Comparison of ENCODE assay signal across 29 mouse cellular contexts in the genomic region with DNA sequence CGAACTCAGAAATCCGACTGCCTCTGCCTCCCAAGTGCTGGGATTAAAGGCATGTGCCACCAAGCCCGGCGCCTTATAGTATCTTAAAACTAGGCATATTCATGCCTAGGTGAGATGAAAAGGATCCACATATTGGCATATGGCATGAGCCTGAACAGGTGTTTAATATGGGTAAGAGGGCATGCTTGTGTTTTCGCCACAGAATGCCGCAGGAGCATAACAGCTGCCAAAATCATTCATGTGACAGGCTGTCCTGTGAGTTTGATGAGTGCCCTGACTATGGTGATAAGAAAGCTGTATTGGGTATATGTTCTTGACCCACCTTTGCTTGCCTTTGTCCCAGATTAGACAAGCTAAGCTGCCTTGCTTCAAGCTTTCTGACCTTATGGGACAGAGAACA. TPM values are rescaled to one million over a fixed set of nuclear protein-coding genes. Genes with fewer than 3 reads are reported as not detected.
A peak's percentile ranks its signal among the peaks of the same experiment; 100 is the strongest.
DNase-seq lines count a peak whose midpoint lies in the region; ATAC-seq and TF ChIP-seq lines count a peak whose summit lies in the region.
"Had no signal": no experiment of that assay in that cellular context is flagged by ENCODE, and none has a peak within 500 bp of the region (broad histone marks: within the 10 kb centered on the region; RNA-seq: fewer than 3 reads in every experiment).

No protein-coding gene starts in this region.

- H3K9ac ChIP-seq in liver, adult 2 months (ENCODE audit: low read depth, low read length) = no peak overlapping the region
- H3K9ac ChIP-seq in liver, embryonic 11.5 days (ENCODE audit: low read depth, low read length) = no peak overlapping the region
- H3K9ac ChIP-seq in kidney, embryonic 14.5 days (ENCODE audit: low read depth, low read length) = no peak overlapping the region
- H3K9ac ChIP-seq: embryonic facial prominence, embryonic 12.5 days; forebrain, embryonic 12.5 days had no signal

- H3K4me1 ChIP-seq in liver, adult 2 months (ENCODE audit: control insufficient read depth, insufficient read depth, low read length) = no peaks in the 10 kb centered on the region
- no peaks in the 10 kb centered on the region for H3K4me1 ChIP-seq in liver, embryonic 11.5 days (replicated peaks; ENCODE audit: control insufficient read depth, insufficient read depth, low read length)
- H3K4me1 ChIP-seq in limb, embryonic 10.5 days = no peaks in the 10 kb centered on the region
- H3K4me1 ChIP-seq in kidney, embryonic 14.5 days (ENCODE audit: control insufficient read depth, insufficient read depth, low read length) = no peaks in the 10 kb centered on the region
- H3K4me1 ChIP-seq: embryonic facial prominence, embryonic 10.5 days; embryonic facial prominence, embryonic 12.5 days; forebrain, embryonic 10.5 days; forebrain, embryonic 12.5 days had no signal

- no peaks in the 10 kb centered on the region for H3K36me3 ChIP-seq in liver, adult 2 months (ENCODE audit: control insufficient read depth, insufficient read depth, low read length)
- no peaks in the 10 kb centered on the region for H3K36me3 ChIP-seq in liver, embryonic 11.5 days (ENCODE audit: control insufficient read depth, insufficient read depth, low read length)
- no peaks in the 10 kb centered on the region for H3K36me3 ChIP-seq in limb, embryonic 10.5 days
- no peaks in the 10 kb centered on the region for H3K36me3 ChIP-seq in kidney, embryonic 14.5 days (ENCODE audit: control insufficient read depth, insufficient read depth, low read length)
- H3K36me3 ChIP-seq: embryonic facial prominence, embryonic 10.5 days; embryonic facial prominence, embryonic 12.5 days; forebrain, embryonic 10.5 days; forebrain, embryonic 12.5 days; G1E had no signal

- peak; percentile 30 for DNase-seq in heart, adult 11 months
- no peak for DNase-seq in heart, postnatal 4 days
- DNase-seq in liver, adult 2 months (ENCODE audit: extremely low read depth, low read depth, low spot score) = peak; percentile 62
- no peak for DNase-seq in liver, embryonic 11.5 days (ENCODE audit: low spot score)
- peak; percentile 10 for DNase-seq in limb, embryonic 10.5 days (ENCODE audit: low spot score)
- DNase-seq: adrenal gland, adult 8-10 months; adrenal gland, postnatal 14 days; adrenal gland, postnatal 36 days; B cell, adult 2 months; cerebellum, adult 11-12 months; cerebellum, adult 2 months; cerebellum, adult 9-10 months; cerebellum, postnatal 10 days; cerebellum, postnatal 25 days had no signal

- no peak overlapping the region for H3K4me3 ChIP-seq in liver, adult 2 months (ENCODE audit: insufficient read depth, low read depth, low read length)
- H3K4me3 ChIP-seq in liver, embryonic 11.5 days (ENCODE audit: low read depth, low read length) = no peak overlapping the region
- H3K4me3 ChIP-seq in limb, embryonic 10.5 days = no peak overlapping the region
- no peak overlapping the region for H3K4me3 ChIP-seq in kidney, embryonic 14.5 days (ENCODE audit: low read length)
- H3K4me3 ChIP-seq: embryonic facial prominence, embryonic 10.5 days; embryonic facial prominence, embryonic 12.5 days; forebrain, embryonic 10.5 days; forebrain, embryonic 12.5 days had no signal

- TF ChIP-seq CTCF in liver, adult 2 months (IDR thresholded peaks at IDR 0.05; ENCODE audit: low read depth, low read length) = no peak

- no peaks in the 10 kb centered on the region for H3K9me3 ChIP-seq in liver, embryonic 11.5 days (ENCODE audit: control insufficient read depth, low read length)
- no peaks in the 10 kb centered on the region for H3K9me3 ChIP-seq in limb, embryonic 10.5 days (replicated peaks)
- H3K9me3 ChIP-seq in kidney, embryonic 14.5 days (ENCODE audit: control insufficient read depth, low read length) = no peaks in the 10 kb centered on the region
- H3K9me3 ChIP-seq: embryonic facial prominence, embryonic 10.5 days; embryonic facial prominence, embryonic 12.5 days; forebrain, embryonic 10.5 days; forebrain, embryonic 12.5 days had no signal

- no peak overlapping the region for H3K4me2 ChIP-seq in liver, embryonic 11.5 days
- no peak overlapping the region for H3K4me2 ChIP-seq in kidney, embryonic 14.5 days (replicated peaks; ENCODE audit: low read depth, low read length)
- H3K4me2 ChIP-seq: embryonic facial prominence, embryonic 12.5 days; forebrain, embryonic 12.5 days had no signal

- no peaks in the 10 kb centered on the region for H3K27me3 ChIP-seq in liver, adult 2 months (ENCODE audit: control insufficient read depth, insufficient read depth, low read length)
- H3K27me3 ChIP-seq in liver, embryonic 11.5 days (replicated peaks; ENCODE audit: control insufficient read depth, insufficient read depth, low read length) = no peaks in the 10 kb centered on the region
- no peaks in the 10 kb centered on the region for H3K27me3 ChIP-seq in limb, embryonic 10.5 days (ENCODE audit: low read depth, poor library complexity, severe bottlenecking)
- H3K27me3 ChIP-seq in kidney, embryonic 14.5 days (ENCODE audit: control insufficient read depth, insufficient read depth, low read length) = no peaks in the 10 kb centered on the region
- H3K27me3 ChIP-seq: embryonic facial prominence, embryonic 12.5 days; forebrain, embryonic 12.5 days had no signal

- no peak for TF ChIP-seq POLR2A in liver, adult 2 months (IDR thresholded peaks at IDR 0.05; ENCODE audit: extremely low read depth, insufficient read depth, low read length)

- no peak overlapping the region for H3K27ac ChIP-seq in liver, adult 2 months (replicated peaks; ENCODE audit: insufficient read depth, low read depth, low read length)
- no peak overlapping the region for H3K27ac ChIP-seq in liver, embryonic 11.5 days (ENCODE audit: low read depth, low read length)
- no peak overlapping the region for H3K27ac ChIP-seq in limb, embryonic 10.5 days
- H3K27ac ChIP-seq in kidney, embryonic 14.5 days (ENCODE audit: low read depth, low read length) = no peak overlapping the region
- H3K27ac ChIP-seq: embryonic facial prominence, embryonic 10.5 days; embryonic facial prominence, embryonic 12.5 days; forebrain, embryonic 10.5 days; forebrain, embryonic 12.5 days had no signal

- WGBS in liver, adult 2 months = 54% methylated on average over 6 of the region's 6 CpGs
- 83% methylated on average over 6 of the region's 6 CpGs for WGBS in liver, embryonic 11.5 days
- 83% methylated on average over 6 of the region's 6 CpGs for WGBS in limb, embryonic 10.5 days
- WGBS in kidney, embryonic 14.5 days = 87% methylated on average over 6 of the region's 6 CpGs

- no peaks in the 10 kb centered on the region for H3K79me2 ChIP-seq in liver, adult 2 months (ENCODE audit: control insufficient read depth, insufficient read depth, low read length)

- ATAC-seq in liver, embryonic 11.5 days (replicated peaks; ENCODE audit: low FRiP score) = no peak
- no peak for ATAC-seq in kidney, embryonic 14.5 days (ENCODE audit: low FRiP score, low TSS enrichment)
- ATAC-seq: activated CD4-positive, CD25-positive, alpha-beta regulatory T cell, adult 4 months; CD4-positive, CD25-positive, alpha-beta regulatory T cell, adult 4 months; forebrain, embryonic 14.5 days; forebrain, embryonic 16.5 days; Patski had no signal

RNA-seq across cellular contexts. Expression of a gene that starts 20.5 kb away (rescaled TPM):
- not detected for total RNA-seq in heart, postnatal 4 days (2021)
- total RNA-seq in liver, adult 2 months (2014; rRNA removed) = not detected in 2 replicates
- not detected in 2 replicates for polyA plus RNA-seq in liver, adult 2 months (2012; rRNA removed)
- polyA plus RNA-seq in liver, embryonic 11.5 days (2014; fragmentation: Nextera tagmentation; extraction: Ambion mirVana) = not detected in 2 replicates
- polyA plus RNA-seq in limb, embryonic 10.5 days (2016; fragmentation: Nextera tagmentation; extraction: Ambion mirVana) = not detected in 2 replicates
- polyA plus RNA-seq in kidney, embryonic 14.5 days (2014; fragmentation: Nextera tagmentation; extraction: Ambion mirVana) = not detected in 2 replicates
- total RNA-seq: adrenal gland, adult 18-20 months; adrenal gland, adult 8-10 months; adrenal gland, postnatal 14 days; adrenal gland, postnatal 36 days; CH12.LX; G1E had no signal
- polyA plus RNA-seq: activated CD4-positive, CD25-positive, alpha-beta regulatory T cell, adult 4 months; CD4-positive, CD25-positive, alpha-beta regulatory T cell, adult 4 months; cerebellum, adult 2 months; cortical plate, adult 2 months; embryonic facial prominence, embryonic 10.5 days; embryonic facial prominence, embryonic 12.5 days; embryonic facial prominence, embryonic 14.5 days; forebrain, embryonic 10.5 days; forebrain, embryonic 12.5 days; forebrain, embryonic 14.5 days; forebrain, embryonic 16.5 days; G1E; Patski had no signal

RNA-seq across cellular contexts. Expression of a gene that starts 34.1 kb away (rescaled TPM):
- total RNA-seq in heart, postnatal 4 days (2021) = not detected
- not detected in 2 replicates for total RNA-seq in liver, adult 2 months (2014; rRNA removed)
- not detected in 2 replicates for polyA plus RNA-seq in liver, adult 2 months (2012; rRNA removed)
- polyA plus RNA-seq in liver, embryonic 11.5 days (2014; fragmentation: Nextera tagmentation; extraction: Ambion mirVana) = not detected in 2 replicates
- polyA plus RNA-seq in limb, embryonic 10.5 days (2016; fragmentation: Nextera tagmentation; extraction: Ambion mirVana) = not detected in 2 replicates
- not detected in 2 replicates for polyA plus RNA-seq in kidney, embryonic 14.5 days (2014; fragmentation: Nextera tagmentation; extraction: Ambion mirVana)
- total RNA-seq: adrenal gland, adult 18-20 months; adrenal gland, adult 8-10 months; adrenal gland, postnatal 14 days; adrenal gland, postnatal 36 days; CH12.LX; G1E had no signal
- polyA plus RNA-seq: activated CD4-positive, CD25-positive, alpha-beta regulatory T cell, adult 4 months; CD4-positive, CD25-positive, alpha-beta regulatory T cell, adult 4 months; cerebellum, adult 2 months; cortical plate, adult 2 months; embryonic facial prominence, embryonic 10.5 days; embryonic facial prominence, embryonic 12.5 days; embryonic facial prominence, embryonic 14.5 days; forebrain, embryonic 10.5 days; forebrain, embryonic 12.5 days; forebrain, embryonic 14.5 days; forebrain, embryonic 16.5 days; G1E; Patski had no signal

RNA-seq across cellular contexts. Expression of a gene that starts 50.8 kb away (rescaled TPM):
- not detected for total RNA-seq in heart, postnatal 4 days (2021)
- not detected in 2 replicates for total RNA-seq in liver, adult 2 months (2014; rRNA removed)
- not detected in 2 replicates for polyA plus RNA-seq in liver, adult 2 months (2012; rRNA removed)
- polyA plus RNA-seq in liver, embryonic 11.5 days (2014; fragmentation: Nextera tagmentation; extraction: Ambion mirVana) = not detected in 2 replicates
- not detected in 2 replicates for polyA plus RNA-seq in limb, embryonic 10.5 days (2016; fragmentation: Nextera tagmentation; extraction: Ambion mirVana)
- not detected in 2 replicates for polyA plus RNA-seq in kidney, embryonic 14.5 days (2014; fragmentation: Nextera tagmentation; extraction: Ambion mirVana)
- total RNA-seq: adrenal gland, adult 18-20 months; adrenal gland, adult 8-10 months; adrenal gland, postnatal 14 days; adrenal gland, postnatal 36 days; CH12.LX; G1E had no signal
- polyA plus RNA-seq: activated CD4-positive, CD25-positive, alpha-beta regulatory T cell, adult 4 months; CD4-positive, CD25-positive, alpha-beta regulatory T cell, adult 4 months; cerebellum, adult 2 months; cortical plate, adult 2 months; embryonic facial prominence, embryonic 10.5 days; embryonic facial prominence, embryonic 12.5 days; embryonic facial prominence, embryonic 14.5 days; forebrain, embryonic 10.5 days; forebrain, embryonic 12.5 days; forebrain, embryonic 14.5 days; forebrain, embryonic 16.5 days; G1E; Patski had no signal

Comparison
In these comparisons a context has a peak if more than half of its experiments do, and no peak if none do; other contexts are left out.
1. DNase-seq: peak in heart, adult 11 months (single experiment), liver, adult 2 months (single experiment) and limb, embryonic 10.5 days (single experiment); none in heart, postnatal 4 days (single experiment) and liver, embryonic 11.5 days (single experiment).